Mouse (Mus musculus) forebrain, embryonic 11.5 days (tissue): ENCODE results near the gene Catsperz. TPM values are rescaled to one million over a fixed set of nuclear protein-coding genes. Genes with fewer than 3 reads are reported as not detected.

Source experiments
- ATAC-seq: fragments of 200-750 bp; cut with Nextera tagmentation; replicated peaks from 2 replicates; pipeline ENCODE4 v1.8.0; 2017; ENCODE audit warnings: moderate TSS enrichment; ENCODE audit not compliant: low FRiP score
- DNase-seq: peaks from one replicate; pipeline ENCODE4 v3.0.0-alpha.2; 2017; ENCODE audit warnings: low spot score
- H3K27ac ChIP-seq: fragments of 300-500 bp; sonication (generic); 2 replicates; pipeline ENCODE4 v1.5.1; 2014; ENCODE audit warnings: low read depth, low read length
- H3K27me3 ChIP-seq: fragments of 300-500 bp; sonication (generic); 2 replicates; pipeline ENCODE4 v1.6.1; 2014; ENCODE audit warnings: mild to moderate bottlenecking, low read length, mixed read lengths; ENCODE audit not compliant: control insufficient read depth, insufficient read depth
- H3K36me3 ChIP-seq: fragments of 300-500 bp; sonication (generic); 2 replicates; pipeline ENCODE4 v1.6.1; 2014; ENCODE audit warnings: mild to moderate bottlenecking, low read length, moderate library complexity, mixed read lengths; ENCODE audit not compliant: control insufficient read depth, insufficient read depth
- H3K4me1 ChIP-seq: fragments of 300-500 bp; sonication (generic); replicated peaks from 2 replicates; pipeline ENCODE4 v1.6.1; 2014; ENCODE audit warnings: low read length, mixed read lengths; ENCODE audit not compliant: control insufficient read depth, insufficient read depth
- H3K4me2 ChIP-seq: fragments of 300-500 bp; sonication (generic); 2 replicates; pipeline ENCODE4 v1.6.1; 2014; ENCODE audit warnings: low read depth, mild to moderate bottlenecking, low read length, moderate library complexity, mixed read lengths; ENCODE audit not compliant: severe bottlenecking
- H3K4me3 ChIP-seq: fragments of 300-500 bp; sonication (generic); 2 replicates; pipeline ENCODE4 v1.5.1; 2014; ENCODE audit warnings: low read depth, low read length
- H3K9ac ChIP-seq: fragments of 300-500 bp; sonication (generic); 2 replicates; pipeline ENCODE4 v1.6.1; 2014; ENCODE audit warnings: low read length
- H3K9me3 ChIP-seq: fragments of 300-500 bp; sonication (generic); 2 replicates; pipeline ENCODE4 v1.6.1; 2016; ENCODE audit warnings: low read length, mixed read lengths; ENCODE audit not compliant: control insufficient read depth
- WGBS: fragments of 180-500 bp; shearing (Covaris S2); extraction: QIAGEN DNeasy Blood & Tissue Kit; methylation state at CpG from one replicate; pipeline ENCODE4 v1.1.7; 2014; 5-methylcytosine and 5-hydroxymethylcytosine counted together
- microRNA-seq: library from miRNA; unstranded; fragments of <30 nt; microRNA quantifications from one replicate; pipeline ENCODE4, GENCODE M21; 2016; ENCODE audit not compliant: insufficient number of aligned reads
- polyA plus RNA-seq: library from polyadenylated mRNA; unstranded; fragments of >200 nt; fragmentation: Nextera tagmentation; extraction: Ambion mirVana; gene quantifications from 2 replicates; pipeline ENCODE4 v1.2.1, GENCODE M21; 2014

The Catsperz gene
- polyA plus RNA-seq, 1 experiment from 2014 or later = not detected

GRCm38 (mm10) chr19:6872701-6873100 is 52.5 kb downstream of the Catsperz start:
- H3K36me3 ChIP-seq = no peaks in the 10 kb centered on the region
- H3K4me1 ChIP-seq = no peaks in the 10 kb centered on the region
- H3K9ac ChIP-seq = no peak overlapping the region
- H3K4me2 ChIP-seq = no peak overlapping the region
- ATAC-seq (no peak), DNase-seq (no peak)
- no peaks in the 10 kb centered on the region for H3K9me3 ChIP-seq
- H3K27me3 ChIP-seq = no peaks in the 10 kb centered on the region
- no peak overlapping the region for H3K27ac ChIP-seq
- no peak overlapping the region for H3K4me3 ChIP-seq
- 82% methylated on average over 3 of the region's 3 CpGs for WGBS

Small RNA genes lying within 50 kb of the gene (microRNA-seq; reads per million reads assigned to microRNA genes)
- 2.5 reads per million for gene Mir6990

Other genes with a start within 250 kb of the Catsperz start
- gene Rps6ka4, start 84.7 kb downstream of the Catsperz start, polyA plus RNA-seq = 6.0 and 7.2 TPM in 2 replicates
- gene Ccdc88b, start 67.2 kb downstream of the Catsperz start, polyA plus RNA-seq = 0.56 and 0.80 TPM in 2 replicates
- 144 and 152 TPM in 2 replicates for gene Trmt112, start 15.7 kb downstream of the Catsperz start, polyA plus RNA-seq
- 105 and 106 TPM in 2 replicates for gene Prdx5, start 15.3 kb downstream of the Catsperz start, polyA plus RNA-seq
- 5.4 TPM in 2 replicates for gene Esrra, start 3.6 kb downstream of the Catsperz start, polyA plus RNA-seq
- gene Kcnk4, start 9.1 kb upstream of the Catsperz start, polyA plus RNA-seq = not detected in 2 replicates
- 56.6 and 57.0 TPM in 2 replicates for gene Bad, start 16.5 kb upstream of the Catsperz start, polyA plus RNA-seq
- 32.7 and 34.3 TPM in 2 replicates for gene Gpr137, start 17.1 kb upstream of the Catsperz start, polyA plus RNA-seq
- 305 and 329 TPM in 2 replicates for gene Ppp1r14b, start 49.6 kb upstream of the Catsperz start, polyA plus RNA-seq
- gene Plcb3, start 51.1 kb upstream of the Catsperz start, polyA plus RNA-seq = 21.2 and 24.1 TPM in 2 replicates
- 65.4 and 80.7 TPM in 2 replicates for gene Fkbp2, start 55.1 kb upstream of the Catsperz start, polyA plus RNA-seq
- gene Vegfb, start 62.3 kb upstream of the Catsperz start, polyA plus RNA-seq = 29.5 and 32.7 TPM in 2 replicates
- 14.5 and 18.8 TPM in 2 replicates for gene Dnajc4, start 67.2 kb upstream of the Catsperz start, polyA plus RNA-seq
- 13.5 and 14.6 TPM in 2 replicates for gene Nudt22, start 70.7 kb upstream of the Catsperz start, polyA plus RNA-seq
- gene Trpt1, start 70.8 kb upstream of the Catsperz start, polyA plus RNA-seq = 12.8 and 14.9 TPM in 2 replicates
- gene Fermt3, start 94.1 kb upstream of the Catsperz start, polyA plus RNA-seq = 8.0 and 8.5 TPM in 2 replicates
- gene Stip1, start 114.6 kb upstream of the Catsperz start, polyA plus RNA-seq = 428 and 444 TPM in 2 replicates
- 3.6 and 4.0 TPM in 2 replicates for gene Macrod1, start 131.4 kb upstream of the Catsperz start, polyA plus RNA-seq
- 7.7 and 9.0 TPM in 2 replicates for gene Flrt1, start 180.3 kb upstream of the Catsperz start, polyA plus RNA-seq